Mouse (Mus musculus): ENCODE measurements around the gene Clrn3.
A peak's percentile ranks its signal among the peaks of the same experiment; 100 is the strongest.
"Not testable (repeated sequence)": the region's sequence is repeated elsewhere in the genome, so short reads cannot be mapped to it uniquely, and the experiment has no call there.

The Clrn3 gene

DNA sequence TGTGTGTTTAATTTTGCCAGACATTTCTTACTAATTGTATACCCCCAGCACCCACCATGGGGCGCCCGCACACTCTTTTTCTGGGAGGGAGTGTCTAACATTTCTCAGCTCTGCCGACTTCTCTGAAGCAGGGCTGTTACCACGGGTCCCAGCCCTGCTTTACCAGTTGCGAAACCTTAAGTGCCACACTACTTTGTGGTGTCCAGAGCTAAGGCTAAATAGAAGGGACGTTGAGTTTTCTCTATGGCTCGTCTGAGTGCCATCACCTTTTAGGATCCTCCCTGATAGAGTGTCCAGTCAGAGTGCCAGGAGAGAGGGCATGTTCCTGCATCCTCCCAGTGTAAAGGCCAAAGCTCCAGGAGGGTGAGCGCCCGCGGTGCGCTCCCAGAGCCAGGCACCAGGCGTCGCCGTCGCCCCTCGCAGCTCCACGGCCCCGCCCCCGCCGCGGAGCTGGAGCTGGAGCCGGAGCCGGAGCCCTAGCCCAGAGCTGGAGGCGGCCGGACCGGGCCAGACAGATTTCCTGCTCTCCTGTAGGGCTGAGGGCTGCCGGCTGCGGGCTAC is 9.0 kb upstream of the Clrn3 start, which contains the start of gene Ptpre:
Gene Ptpre (plus strand): TSS at position 141 of the 561 bp plus-strand sequence.
- DNase-seq (ENCODE audit: extremely low read depth, low read depth), result peak; percentile 74

GRCm38 (mm10) chr7:135535908-135536307 is 7.5 kb upstream of the Clrn3 start:
- peak; percentile 91 for DNase-seq (ENCODE audit: extremely low read depth, low read depth)

DNA sequence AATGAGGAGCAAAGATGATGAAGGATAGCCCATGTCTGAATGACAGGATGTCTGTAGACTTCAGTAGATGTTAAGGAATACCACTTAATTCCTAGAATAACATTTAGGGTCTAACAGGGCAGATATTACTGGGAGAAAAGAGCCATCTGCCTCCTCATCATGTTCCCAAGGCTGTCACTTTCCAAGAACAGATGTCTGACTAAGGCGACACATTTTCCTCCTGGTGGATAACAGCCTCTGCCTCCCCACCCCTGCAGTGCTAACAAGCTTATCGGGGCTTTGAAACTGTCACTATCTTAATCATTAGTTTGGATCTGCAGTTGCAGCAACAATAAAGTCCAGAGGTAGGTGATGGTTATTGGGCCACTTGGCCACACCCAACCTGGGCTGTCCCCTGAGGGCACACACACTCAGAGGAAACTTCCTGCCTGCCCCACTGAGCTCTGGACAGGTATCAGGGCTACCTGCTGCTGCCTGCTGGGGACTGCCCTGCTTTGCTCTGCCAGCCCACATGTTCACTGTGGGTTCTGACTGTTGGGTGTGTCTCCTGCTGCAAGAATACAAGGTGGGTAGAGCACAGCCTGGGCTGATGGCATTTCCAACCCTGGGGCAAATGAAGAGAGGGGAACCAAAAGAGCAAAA is 6.2 kb upstream of the Clrn3 start:
- no peak for DNase-seq (ENCODE audit: extremely low read depth, low read depth)

- DNase-seq (ENCODE audit: extremely low read depth, low read depth), result no peak
Measured at GRCm38 (mm10) chr7:135529068-135529467, 614 bp upstream of the Clrn3 start.

GRCm38 (mm10) chr7:135527169-135527568 is 1.3 kb downstream of the Clrn3 start:
- peak; percentile 49 for DNase-seq (ENCODE audit: extremely low read depth, low read depth)

DNA sequence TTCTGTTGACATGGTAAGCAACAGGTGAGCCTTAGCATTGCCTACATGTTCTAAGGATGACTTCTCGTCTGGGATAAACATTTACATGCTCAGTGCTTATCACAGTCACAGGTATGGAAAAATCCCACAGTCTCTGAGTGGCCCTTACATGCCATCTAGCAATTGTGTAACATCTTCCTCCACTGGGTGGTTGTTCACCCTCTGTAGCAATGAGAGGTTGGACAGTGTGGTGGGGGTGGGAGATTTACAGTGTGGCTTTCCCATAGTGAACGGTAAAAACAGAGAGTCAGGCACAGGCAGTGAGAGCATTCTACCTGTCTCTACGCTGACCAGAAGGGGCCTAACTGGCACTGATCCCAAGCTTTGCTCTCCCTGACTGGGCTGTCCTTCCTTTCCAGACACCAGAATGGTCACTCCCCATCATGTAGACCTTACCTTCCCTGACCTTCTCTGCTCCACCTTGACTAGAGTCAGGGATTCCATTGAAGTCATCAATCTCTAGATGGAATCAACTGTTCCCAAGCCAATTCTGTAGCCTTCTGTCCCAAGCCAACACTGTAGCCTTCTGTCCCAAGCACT is 1.8 kb downstream of the Clrn3 start:
- DNase-seq (ENCODE audit: extremely low read depth, low read depth), result no peak

GRCm38 (mm10) chr7:135524424-135524967 is 4.0 kb downstream of the Clrn3 start:
- no peak for DNase-seq (ENCODE audit: extremely low read depth, low read depth)

DNA sequence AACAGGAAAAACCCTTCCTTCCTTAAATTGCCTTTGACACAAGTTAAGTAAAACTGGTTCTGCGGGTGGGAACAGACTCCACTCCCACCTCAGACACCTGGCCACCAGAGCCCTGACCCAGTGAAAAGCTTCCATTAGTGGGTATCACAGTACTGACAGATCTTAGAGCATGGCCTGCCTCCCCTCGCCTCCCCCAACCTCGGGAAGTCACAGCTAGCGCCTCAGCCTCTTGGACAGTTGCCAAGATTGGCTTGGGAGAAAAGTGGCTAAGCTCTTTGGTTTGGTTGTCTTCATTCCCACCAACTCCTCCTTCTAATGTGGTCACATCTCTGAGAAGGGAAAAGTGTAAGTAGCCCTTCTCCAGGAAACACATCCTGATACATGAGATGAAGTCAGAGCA is 4.5 kb downstream of the Clrn3 start:
- no peak for DNase-seq (ENCODE audit: extremely low read depth, low read depth)

DNA sequence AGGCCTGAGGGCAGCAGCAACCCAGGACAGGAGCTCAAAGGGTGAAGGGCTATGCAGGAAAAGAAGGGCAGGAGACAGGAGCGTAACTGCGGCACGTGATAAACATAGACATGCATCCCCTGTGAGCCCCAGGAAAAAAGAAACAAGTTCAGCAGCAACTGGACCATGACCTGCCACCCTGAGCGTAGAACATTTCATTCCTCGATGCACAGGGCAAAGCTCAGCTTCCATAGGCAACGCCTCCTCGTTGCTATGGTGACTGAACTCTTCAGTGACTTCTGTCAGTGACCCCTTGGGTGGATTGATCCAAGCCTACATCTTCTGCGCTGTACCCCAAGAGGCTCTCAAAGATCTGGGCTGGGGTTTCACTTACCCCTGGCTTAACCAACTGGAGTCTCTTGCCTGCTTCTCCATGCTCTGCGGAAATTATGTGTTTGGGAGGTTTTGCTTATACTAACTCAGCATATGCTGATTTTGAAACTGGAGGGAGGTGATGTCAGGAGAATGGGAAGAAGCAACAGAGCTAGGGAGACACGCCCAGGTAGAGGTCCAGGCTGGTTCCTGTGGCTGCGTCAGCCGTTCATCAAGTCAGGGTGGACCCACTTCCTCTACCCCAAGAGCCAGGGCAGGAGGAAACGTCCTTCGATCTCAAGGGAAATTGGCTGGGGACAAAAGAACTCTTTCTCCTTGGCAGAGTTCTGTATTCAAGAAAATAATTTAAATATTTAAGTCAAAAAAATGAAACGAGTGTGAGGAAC is 6.5 kb downstream of the Clrn3 start:
- DNase-seq (ENCODE audit: extremely low read depth, low read depth), result no peak

DNA sequence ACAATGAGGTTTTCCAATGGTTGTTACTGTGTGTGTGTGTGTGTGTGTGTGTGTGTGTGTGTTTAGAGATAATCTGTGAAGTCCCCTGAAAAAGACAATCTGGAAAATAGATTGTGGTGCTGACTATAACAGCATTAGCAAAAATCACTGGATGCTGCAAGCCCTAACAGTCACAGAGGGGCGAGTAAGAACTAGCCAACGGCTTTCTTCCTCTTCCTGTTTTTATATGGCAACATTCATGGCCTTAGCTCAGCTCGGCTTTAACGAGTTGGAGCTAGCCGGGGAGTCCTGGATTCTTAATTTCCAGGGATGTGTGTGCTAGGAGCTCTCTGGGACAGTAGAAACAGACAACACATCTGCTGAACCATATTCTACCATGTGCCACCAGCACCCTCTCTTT is 8.2 kb downstream of the Clrn3 start:
- DNase-seq (ENCODE audit: extremely low read depth, low read depth), result no peak

- DNase-seq (ENCODE audit: extremely low read depth, low read depth), result no peak
Measured at GRCm38 (mm10) chr7:135517191-135517590, 11.3 kb downstream of the Clrn3 start.

GRCm38 (mm10) chr7:135511723-135512122 is 16.7 kb downstream of the Clrn3 start:
- no peak for DNase-seq (ENCODE audit: extremely low read depth, low read depth)

- DNase-seq (ENCODE audit: extremely low read depth, low read depth), result no peak
Measured at GRCm38 (mm10) chr7:135510431-135510830, 18.0 kb downstream of the Clrn3 start.

GRCm38 (mm10) chr7:135509272-135509671 is 19.2 kb downstream of the Clrn3 start:
- no peak for DNase-seq (ENCODE audit: extremely low read depth, low read depth)

- DNase-seq (ENCODE audit: extremely low read depth, low read depth), result no peak
Measured at GRCm38 (mm10) chr7:135508602-135509001, 19.9 kb downstream of the Clrn3 start.

DNA sequence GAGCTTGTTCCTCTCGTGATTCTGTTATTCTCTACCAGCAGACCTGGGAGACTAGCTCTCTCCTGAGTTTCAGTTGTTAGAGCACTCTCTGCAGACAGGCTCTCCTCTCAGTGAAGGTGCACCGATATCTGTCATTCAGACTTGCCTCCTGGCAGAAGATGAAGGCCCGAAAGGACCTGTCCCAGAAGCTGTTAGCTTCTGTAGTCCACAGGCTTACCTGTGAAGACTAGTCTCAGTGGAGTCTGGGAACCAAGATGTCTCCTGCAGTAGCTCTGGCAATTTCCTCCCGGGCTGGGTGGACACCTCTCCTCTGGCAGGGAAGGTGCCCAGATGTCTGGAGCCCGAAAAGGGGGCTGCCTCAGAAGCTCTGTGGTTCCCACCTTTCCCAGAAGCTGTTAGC is 21.9 kb downstream of the Clrn3 start:
- not testable (repeated sequence) for DNase-seq (ENCODE audit: extremely low read depth, low read depth)

GRCm38 (mm10) chr7:135499403-135499802 is 29.1 kb downstream of the Clrn3 start:
- DNase-seq (ENCODE audit: extremely low read depth, low read depth), result no peak

GRCm38 (mm10) chr7:135498565-135499186 is 29.8 kb downstream of the Clrn3 start:
- no peak for DNase-seq (ENCODE audit: extremely low read depth, low read depth)

DNA sequence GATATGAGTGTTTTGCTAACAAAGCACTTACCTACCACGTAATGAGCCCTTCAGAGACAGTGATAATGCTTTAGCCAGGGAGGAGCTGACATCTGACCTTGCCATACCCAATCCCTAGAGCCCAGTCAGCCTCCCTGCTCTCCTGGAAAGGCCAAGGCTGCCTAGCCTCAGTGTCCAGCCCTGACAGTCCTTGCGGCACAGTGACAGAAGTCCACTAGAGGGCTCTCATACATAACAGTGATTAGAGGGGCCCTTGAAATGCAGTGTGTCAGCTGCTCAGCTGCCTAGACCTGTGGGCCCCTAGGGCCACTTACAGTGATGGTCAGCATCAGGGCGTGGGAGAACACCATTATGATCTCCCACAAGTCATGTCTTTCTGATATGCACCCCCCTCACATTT is 33.2 kb downstream of the Clrn3 start:
- DNase-seq (ENCODE audit: extremely low read depth, low read depth), result no peak

GRCm38 (mm10) chr7:135490500-135490886 is 38.0 kb downstream of the Clrn3 start:
- DNase-seq (ENCODE audit: extremely low read depth, low read depth), result no peak

- no peak for DNase-seq (ENCODE audit: extremely low read depth, low read depth)
Measured at GRCm38 (mm10) chr7:135489724-135490499, 38.5 kb downstream of the Clrn3 start.
